Mouse (Mus musculus) ovary, postnatal 10 days (tissue): Measurements from ENCODE around the gene Hey2.
A peak's percentile ranks its signal among the peaks of the same experiment; 100 is the strongest.

Experiments used
- DNase-seq: peaks from one replicate; pipeline ENCODE4 v3.0.0; 2022; ENCODE audit warnings: low spot score

Gene Hey2

DNA sequence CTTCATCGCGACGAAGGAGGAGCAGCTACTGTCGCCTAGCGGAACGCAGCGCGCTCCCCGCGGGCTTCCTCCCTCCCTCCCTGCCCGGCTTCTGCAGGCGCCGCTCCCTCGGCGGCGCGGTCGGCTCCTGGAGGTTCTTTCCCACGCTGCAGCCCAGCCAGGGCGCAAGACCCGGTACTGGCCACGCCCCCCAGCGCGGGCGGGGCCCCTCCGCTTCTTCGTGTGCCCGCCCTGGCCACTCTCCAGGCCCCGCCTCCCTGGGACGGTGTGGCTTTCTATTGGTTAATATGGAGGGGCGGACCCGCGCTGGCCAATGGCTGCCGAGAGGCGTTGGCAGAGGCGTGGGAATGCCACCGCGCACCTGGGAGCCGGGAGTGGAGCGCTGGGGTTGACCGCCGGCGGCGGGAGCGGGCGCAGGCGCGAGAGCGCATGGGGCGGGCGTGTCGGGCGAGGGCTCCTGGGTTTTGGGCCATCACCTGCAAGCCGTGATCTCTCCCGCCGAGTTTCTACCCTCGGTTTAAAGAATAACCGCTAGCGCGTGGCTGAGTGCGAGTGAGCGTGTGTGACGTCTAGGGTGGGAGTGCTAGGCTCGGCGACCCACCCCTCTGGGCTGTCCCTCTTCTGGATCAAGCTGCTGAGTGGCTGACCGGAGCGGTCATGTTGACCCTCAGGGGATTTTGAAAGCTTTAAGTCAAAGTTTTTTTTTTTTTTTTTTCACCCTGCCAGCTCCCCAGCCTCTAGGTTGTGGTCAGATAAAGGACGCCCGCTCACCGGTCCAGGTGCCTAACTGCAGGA is at the start of gene Hey2:
Gene Hey2 (minus strand): TSS at position 159 of the 795 bp plus-strand sequence.
- peak; percentile 98 for DNase-seq

DNA sequence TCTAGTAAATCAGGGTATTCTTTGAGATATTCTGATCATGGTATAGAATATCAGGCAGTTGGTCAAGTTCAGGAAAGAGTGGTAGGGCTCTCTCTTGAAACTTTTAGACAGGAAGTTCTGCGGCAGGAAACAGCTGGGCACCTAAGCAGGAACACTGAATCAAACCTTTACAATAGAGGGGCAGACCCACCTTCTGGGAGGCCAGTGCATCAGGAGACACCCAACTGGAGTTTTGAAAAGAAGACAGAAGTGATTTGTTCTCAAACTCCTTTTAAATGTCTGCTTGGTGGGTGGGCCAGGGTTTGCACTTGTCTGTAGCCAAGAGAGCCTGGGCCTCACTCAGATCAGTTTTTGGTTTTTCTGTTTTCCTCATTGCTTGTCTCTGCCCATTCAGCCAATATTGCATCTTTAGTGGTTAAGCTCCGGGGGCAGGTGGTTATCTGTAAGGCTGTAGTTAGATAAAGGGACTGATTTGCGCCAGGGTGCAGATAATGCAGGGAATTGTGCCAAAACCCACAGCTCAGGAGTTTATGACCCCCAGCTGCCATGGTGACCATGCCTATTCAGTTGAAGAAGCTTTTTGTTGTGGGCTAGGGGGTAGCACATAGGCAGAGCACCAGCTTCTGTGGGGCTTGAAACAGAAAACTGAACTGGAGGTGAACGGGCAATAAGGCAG is 40.6 kb upstream of the Hey2 start:
- no peak for DNase-seq

DNA sequence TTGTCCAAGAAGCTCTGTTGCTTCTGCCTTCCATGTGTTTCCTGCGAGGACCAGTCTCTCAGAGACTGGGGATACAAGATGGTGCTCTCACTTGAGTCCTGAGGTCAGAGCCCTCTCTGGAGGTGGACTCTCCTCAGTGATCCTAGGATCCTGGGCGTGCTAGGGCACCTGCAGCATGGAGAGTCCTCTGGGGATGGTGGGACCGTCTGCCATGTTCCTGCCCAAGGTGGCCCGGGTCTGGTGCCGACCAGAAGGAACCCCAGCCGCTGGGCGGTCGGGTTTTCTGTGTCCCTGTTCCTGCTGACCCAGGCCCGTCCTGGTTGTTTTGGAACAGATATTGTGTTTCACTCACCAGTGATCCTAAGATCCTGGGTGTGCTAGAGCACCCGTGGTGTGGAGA is 38.5 kb upstream of the Hey2 start:
- no peak for DNase-seq

DNA sequence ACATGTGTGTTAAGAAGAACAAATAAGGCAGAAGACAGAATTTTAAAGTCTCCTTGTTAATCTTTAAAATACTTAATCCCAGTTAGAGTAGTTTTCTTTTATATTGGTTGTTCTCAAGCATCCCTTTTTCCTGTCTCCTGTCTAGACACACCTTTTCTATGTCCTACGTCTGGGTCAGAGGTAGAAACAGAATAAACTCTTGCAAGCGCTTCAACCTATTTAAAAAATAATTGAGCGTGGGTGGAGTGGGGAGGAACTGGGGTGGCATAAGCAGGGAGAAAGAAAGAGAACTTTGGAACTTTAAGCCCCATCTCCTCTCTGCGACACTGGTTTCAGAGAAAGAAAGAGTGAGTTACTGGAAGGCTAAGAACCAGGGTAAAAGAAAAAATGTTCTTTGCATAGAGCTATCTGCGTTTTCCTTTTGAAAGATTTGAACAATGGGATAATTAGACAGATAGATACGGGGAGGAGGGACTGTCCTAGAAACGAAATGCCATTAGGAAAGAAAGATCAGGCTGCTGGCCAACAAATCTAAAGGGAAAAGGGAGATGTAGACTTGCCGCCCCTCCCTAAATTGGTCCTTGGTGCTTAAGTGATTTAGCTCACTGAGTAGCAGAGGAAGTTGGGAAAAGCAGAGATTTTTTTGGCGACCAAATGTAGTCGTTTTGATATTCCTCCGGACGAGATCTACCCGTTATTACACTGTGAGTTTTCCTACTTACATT is 2.7 kb upstream of the Hey2 start:
- no peak for DNase-seq

DNA sequence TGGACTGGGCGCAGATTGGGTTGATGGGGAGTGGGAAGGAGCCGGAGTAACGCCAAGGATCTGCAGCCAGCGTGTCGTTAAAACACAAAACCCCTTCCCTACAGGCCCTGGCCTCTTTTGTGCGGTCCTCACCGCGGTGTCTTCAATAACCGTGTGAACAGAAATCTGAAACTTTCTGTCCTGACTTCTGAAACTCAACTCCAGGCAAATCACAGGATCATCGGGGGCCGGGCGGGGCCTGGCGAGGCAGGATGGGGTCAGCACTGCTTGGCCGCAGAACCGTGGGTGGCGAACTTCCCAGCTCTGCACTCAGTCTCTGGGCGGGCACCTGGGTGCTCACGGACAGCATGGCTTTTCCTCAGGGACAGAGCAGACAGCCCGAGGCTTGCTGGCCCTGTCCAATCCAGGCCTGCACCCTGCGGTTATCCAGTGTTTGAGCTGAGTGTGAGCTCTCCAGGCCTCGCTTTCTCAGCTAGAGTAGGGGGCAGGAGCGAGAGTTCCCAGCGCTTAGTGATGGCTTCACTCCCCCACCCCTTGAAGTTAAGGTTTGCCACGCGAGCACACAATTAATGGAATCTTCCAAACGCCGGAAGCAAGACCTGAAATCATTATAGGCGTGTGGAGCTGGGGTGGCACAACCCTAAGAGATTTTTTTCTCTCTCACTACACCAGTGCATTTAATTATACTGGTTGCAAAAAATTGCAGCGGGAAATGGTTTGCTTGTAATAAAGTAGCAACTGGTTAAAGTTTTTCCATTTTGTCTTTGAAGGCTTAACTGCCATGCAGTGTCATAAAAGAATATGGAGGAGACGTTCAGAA is 1.8 kb upstream of the Hey2 start:
- DNase-seq, result no peak

DNA sequence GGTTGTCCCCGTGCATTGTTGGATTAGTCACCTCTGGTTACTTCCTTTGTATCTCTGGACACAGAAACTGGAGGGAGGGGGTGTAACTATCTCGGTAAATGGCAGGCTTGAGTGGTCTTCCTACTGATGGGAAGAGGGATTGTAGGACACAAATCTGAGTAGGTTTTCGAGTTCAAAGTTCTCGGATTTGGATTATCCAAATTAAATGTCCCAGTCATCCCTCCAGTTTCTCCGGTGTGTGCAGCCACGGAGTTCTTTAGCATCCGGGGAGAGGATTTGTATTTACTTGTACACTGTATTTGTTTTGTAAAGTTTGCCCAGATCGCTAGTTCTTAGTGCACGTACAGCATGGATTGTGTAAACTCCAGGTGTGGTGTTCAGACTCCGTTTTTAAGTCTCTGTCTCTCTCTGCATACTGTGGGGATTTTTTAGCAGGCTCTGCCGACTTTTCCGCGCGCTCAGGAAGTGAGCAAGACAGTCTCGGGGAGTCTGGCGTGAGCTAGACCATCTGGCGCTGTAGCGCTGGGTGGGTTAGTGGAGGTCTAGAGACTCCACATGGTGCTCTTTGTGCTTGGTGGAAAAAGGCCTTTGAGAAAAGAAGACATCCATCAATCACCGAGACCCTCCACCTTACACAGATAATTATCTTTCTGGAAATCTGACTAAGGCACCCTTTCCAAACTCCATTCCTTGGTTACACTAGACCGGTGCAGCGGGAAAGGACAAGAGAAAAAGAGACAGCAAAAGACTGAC is 1.0 kb upstream of the Hey2 start:
- no peak for DNase-seq

DNA sequence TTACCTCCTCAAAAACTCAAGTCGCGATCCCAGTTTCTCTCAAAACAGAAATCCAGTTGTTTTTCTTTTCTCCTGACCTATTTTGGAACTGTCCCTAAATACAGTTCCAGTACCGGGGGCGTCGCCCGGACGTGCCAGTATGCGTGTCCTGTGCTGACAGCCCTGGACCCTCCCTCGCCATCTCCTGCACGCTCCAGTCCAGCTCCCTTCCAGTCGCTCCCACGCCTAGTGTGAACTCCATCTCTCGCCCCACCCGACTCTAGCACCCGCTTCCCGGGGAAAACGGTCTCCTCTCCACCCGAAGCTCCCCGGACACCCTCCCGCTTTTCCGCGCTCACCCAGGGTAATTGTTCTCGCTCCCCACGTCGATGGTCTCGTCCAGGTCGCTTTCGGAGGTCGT is 373 bp downstream of the Hey2 start:
- DNase-seq, result no peak

DNA sequence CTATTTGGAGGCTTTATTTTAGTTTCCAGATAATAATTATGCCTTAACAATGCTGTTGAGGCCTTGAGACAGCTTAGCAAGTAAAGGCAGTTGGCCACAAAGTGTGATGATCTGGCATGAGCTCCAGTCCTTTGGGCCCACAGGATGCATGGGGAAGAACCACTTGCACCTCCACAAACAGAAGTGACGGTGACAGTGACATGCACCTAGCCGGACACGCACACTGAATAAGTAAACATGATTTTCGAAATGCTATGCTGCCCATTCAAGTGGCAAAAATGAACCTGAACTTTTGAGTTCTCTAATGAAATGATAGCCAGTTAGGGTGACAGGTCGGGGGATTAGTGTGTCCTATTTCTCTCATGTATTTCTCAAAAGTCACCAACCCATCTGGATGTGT is 1.8 kb downstream of the Hey2 start:
- no peak for DNase-seq

DNA sequence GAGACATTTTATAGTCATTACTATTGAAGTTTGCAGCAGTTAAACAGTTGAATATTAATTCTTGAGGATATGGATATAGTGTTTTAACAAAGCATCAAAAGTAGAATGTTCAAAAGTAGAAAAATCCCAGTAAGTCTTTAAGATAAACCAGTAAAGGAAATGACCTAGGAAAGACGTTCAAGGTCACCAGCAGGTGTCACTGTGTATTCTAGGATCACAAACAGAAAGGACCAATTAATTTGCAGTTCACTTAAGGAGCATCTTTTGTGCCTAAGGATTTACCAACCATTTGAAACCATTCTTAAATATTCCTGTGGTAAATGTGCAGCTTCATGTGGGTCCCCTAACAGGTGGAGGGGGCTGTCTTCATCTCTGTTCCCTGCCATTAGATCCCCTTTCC is 4.4 kb downstream of the Hey2 start:
- no peak for DNase-seq

DNA sequence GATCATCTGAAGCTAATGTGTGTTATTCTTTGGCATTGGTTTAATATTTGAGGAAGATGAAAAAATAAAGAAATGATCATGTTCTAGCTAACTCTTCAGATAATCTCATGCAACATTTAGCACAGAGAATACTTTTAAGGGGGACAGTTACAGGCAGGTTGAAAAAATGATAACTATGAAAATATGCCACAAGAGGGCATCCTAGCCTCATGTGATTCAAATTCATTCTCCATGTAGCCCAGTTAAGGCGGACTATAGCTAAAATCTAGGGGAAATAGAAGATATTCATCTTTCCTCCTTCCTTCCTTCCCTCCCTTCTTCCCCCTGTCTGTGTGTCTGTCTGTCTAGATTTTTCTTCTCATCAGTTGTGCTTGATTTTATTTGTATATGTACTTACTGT is 17.6 kb downstream of the Hey2 start:
- DNase-seq, result no peak

DNA sequence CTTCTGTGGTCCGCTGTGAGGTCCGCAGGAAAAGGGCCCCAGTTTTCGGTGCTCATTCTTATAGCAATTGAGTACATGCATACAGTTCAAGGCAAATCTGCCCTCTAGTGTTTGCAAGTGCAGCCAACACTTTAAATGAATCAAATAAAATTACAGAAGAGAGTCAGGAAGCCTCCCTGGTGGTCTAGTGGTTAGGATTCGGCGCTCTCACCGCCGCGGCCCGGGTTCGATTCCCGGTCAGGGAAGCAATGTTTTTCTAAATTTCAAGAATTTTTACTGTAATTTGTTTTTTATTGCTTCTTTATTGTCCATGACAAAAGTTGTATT is 31.7 kb downstream of the Hey2 start:
- peak; percentile 47 for DNase-seq

DNA sequence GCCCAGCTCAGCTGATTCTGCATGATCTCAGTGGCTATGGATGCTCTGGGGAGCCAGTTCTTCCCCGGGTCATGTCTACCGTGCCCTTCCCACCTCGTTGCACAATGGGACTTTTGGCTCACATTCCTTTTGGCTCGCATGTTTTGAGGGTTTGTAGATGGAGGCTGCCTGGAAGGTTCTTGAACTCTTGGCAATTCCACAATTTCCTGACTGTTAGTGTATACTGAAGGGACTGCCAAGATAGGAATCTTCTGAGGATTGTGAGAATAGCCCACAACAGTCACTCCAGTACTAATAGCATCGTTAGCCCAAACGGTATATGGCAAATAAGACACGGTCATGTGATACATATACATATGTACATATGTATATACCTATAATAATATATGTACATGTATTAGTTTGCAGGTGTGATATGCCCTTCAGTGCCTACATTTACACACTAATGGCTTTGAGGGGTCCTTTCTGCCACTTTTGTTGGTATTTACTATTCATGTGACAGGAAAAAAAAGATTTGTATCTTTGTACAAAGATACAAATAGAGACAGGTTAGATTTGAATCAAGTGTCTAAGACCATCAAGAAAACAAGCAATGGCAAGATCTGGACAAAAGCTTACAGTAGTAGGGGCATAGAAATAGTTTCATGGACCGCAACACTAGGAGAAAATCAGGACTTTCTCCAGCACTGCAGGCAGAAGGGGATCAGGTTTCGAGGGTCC is 32.2 kb downstream of the Hey2 start:
- no peak for DNase-seq

DNA sequence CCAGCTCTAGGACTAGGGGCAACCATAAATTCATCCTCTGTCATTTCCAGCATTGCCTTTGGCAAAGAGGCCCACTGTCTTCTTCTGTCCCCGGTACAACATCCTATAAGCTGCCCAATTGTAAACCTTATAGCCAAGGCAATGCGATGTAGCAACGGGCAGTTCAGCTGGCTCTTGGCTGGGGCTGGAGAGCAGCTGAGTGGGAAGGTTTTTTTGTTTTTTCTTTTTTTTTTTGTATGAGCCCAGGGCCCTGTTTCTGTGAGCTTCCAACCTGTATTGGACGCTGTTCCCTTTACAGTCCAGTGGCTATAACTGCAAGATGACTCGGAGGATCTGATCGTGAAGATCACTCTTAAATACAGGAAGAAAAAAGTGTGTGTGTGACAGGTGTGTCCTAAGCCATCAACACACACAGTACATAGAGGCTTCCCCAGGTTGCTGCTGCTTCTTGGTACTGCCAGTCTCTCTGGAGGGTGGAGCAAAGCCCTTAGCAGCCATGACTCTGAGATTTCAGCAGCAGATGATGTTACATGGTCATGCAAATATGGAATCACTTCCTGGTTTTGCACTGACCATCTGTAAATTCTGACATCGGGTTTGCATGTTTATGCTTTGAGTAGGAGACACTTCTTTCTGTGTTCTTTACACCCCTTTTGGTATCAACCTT is 38.9 kb downstream of the Hey2 start:
- DNase-seq, result no peak

DNA sequence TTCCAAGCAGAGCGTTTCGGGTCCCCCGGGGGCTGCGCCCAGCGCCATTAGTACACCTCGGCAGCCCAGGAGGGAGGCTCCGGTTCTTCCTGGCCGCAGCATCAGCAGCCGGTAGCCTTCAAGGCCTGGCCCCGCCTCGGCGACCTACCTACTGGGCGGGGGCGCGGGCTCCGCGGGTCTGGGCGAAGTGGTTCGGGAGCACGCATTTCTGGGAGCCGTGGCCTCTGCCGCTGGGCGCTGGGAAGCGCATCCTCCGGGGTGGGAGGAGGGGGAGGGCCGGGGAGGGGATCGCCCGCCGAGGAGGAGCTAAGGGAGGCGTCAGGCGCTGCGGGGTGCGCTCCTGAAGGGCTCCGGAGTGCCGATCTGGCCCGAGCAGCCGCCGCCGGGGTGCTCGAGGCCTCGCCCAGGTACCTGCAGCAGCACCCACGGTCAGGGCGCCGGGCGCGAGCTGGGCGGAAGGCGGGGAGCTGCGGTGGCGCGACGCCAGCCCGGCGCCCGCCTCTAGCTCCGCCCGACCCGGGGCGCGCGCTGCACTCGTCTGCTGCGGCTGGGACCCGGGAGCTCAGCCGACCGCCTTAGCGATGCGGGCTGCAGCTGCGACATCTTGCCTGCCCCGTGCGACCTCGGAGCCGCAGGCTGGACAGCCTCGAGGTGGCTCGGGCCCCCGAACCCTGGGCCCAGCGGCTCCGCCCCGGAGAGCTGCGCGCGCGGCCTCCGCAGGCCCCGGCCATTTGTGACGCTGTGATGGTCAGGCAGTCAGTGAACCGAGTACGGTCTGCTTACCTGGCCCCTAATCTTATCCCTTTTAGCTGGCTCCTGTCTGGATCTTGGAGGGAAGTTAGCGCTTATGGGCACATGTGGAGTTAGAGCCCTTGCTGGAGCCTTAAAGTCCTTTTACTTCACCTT is 39.7 kb downstream of the Hey2 start, which contains the start of gene Ncoa7:
Gene Ncoa7 (minus strand): TSS at position 646 of the 906 bp plus-strand sequence.
- DNase-seq, result peak; percentile 73

DNA sequence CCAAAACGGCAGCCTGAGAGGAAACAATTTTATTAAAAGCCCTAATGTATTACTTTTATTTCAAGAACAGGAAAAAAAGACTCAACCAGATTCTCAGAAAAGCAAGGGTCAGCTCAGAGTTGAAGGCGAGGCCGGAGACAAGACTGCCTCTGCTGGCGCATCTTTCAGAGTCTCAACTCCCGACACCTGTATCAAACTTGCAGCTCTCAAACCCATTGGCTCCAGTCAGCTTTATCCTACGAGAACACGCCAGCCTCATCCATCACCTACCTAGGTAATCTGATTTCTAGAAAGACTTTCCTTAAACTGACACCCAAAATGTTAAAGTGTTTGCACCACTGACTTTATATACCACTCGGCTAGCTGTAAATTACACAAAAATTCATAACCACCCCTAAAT is 40.6 kb downstream of the Hey2 start:
- no peak for DNase-seq

DNA sequence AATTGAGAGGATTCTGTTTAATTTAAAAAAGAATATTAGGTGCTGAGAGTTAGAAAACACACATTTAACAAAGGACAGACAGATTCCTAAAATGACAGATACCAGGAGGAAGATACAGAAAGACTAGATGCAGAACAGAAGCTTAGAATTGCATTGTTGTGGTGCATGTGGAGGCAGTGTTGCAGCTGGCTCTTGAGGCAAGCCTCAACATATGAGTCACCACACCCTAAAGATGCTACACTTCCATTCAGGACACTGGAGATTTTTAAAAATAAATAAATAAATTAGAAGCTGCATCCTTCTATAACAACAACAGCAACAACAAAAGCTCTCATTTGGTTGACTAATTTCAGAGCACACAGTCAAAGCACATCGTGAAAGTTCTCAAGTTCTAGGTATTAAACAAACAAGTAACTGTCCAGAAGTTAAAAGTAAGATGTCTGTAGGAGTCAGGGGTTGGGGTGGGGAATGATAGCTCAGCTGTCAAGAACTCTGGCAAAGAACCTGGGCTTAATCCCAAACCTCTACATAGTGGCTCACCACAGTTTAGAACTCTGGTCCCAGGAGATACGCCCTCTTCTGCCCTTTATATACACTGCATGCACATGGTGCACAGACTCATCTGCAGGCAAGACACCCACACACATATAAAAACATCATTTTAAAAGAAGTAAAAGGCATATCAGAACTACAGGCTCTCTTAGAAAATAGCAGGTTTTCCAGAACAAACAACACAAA is 42.7 kb downstream of the Hey2 start:
- no peak for DNase-seq

DNA sequence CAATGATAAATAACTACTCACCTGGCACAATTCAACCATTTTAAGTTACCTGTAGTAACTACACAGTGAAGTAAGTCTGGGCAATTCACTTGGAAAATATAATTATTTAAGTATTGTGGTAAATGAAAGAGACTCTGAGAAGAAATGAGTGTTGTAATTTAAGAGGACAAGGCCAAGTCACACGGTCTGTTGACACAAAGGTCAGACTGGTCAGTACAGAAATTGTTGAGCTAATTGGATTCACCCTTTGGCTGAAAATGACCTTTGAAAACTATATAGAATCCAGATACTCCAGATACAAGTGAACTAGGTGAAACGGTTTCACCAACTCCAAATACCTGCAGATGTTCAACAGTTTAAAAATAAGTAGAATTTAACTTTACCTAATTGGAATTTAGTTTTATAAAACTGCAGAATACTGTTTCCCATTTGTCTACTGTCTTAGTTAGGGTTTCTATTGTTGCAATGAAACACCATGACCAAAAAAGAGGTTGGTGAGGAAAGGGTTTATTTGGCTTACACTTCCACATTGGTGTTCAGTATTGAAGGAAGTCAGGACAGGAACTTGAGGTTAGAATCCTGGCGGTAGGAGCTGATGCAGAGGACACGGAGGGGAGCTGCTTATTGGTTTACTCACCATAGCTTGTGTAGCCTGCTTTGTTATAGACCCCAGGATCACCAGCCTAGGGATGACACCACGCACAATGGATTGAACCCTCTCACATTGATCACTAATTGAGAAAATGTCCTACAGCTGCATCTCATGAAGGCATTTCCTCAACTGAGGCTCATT is 45.9 kb downstream of the Hey2 start:
- DNase-seq, result no peak

DNA sequence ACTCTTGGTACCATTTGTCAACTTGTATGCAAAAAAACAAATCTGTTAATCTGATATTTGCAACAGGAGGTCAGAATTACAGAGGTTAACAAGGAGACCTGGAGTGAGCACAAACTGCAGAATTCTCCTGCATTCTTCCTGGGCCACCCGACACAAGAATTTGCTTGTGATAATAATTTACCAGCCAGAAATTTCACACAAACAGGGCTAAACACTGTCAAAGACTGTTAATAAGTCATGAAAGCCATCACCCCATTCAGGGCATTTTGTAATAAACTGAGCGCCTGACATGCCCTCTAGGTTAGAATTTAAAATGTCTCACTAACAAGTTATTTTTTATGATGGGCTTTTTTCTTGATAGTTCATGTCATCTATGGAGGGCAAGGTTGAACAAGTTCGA is 51.6 kb downstream of the Hey2 start:
- no peak for DNase-seq
